Mouse (Mus musculus) cerebellum, postnatal 25 days (tissue): ENCODE measurements around the gene Rgsl1.

Source experiments
- DNase-seq, 2 experiments: peaks; one replicate each; pipeline ENCODE4 v3.0.0; 2021; ENCODE audit warnings: mixed read lengths in 2 of 2

Rgsl1 gene

GRCm38 (mm10) chr1:153739437-153740015, 104.4 kb downstream of the Rgsl1 start:
- DNase-seq, result no peak

- no peak for DNase-seq
Measured at GRCm38 (mm10) chr1:153737101-153738085, 106.5 kb downstream of the Rgsl1 start.

- DNase-seq, result no peak
Measured at GRCm38 (mm10) chr1:153736096-153736495, 107.8 kb downstream of the Rgsl1 start.

GRCm38 (mm10) chr1:153734866-153735265, 109.1 kb downstream of the Rgsl1 start:
- DNase-seq, result no peak

- peak in 1 of 2 experiments; percentile 53 for DNase-seq
Measured at GRCm38 (mm10) chr1:153733181-153733580, 110.8 kb downstream of the Rgsl1 start.

- peak; percentile 39 to 40 for DNase-seq
Measured at GRCm38 (mm10) chr1:153730671-153731070, 113.3 kb downstream of the Rgsl1 start.

- no peak for DNase-seq
Measured at GRCm38 (mm10) chr1:153729806-153730205, 114.1 kb downstream of the Rgsl1 start.
